Mouse (Mus musculus): ENCODE data around the gene Eif4a1. TPM values are rescaled to one million over a fixed set of nuclear protein-coding genes. Genes with fewer than 3 reads are reported as not detected.

The Eif4a1 gene
- polyA plus RNA-seq, 1 experiment from 2014 or later: 1,177 TPM

DNA sequence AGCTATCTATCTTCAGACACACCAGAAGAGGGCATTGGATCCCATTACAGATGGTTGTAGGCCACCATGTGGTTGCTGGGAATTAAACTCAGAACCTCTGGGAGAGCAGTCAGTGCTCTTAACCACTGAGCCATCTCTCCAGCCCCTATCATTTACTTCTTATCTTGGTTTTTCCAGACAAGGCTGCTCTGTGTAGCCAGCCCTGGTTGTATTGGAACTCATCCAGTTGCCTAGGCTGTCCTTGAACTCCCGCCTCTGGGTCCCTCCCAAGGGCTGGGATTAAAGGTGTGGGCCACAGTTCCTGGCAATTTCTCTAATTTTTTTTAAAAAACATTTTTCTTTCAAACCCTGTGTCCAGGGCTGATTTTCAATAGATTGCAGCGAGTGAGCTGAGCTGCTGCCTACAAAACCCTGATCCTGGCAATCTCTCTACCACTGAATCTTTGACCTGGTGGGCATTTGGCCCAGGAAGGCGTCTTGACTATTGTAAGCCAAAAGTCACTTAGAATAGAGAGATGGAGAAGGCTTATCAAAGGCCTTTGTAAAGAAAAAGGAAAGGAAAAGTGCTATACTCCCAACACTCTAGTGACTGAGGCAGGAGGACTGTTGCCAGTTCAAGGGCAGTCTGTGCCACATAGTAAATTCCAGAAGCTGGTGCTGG is 10.9 kb downstream of the Eif4a1 start:
- DNase-seq (ENCODE audit: low spot score) (no peak), ATAC-seq (no peak)
- WGBS: 77% methylated on average over 3 of the region's 3 CpGs
- H3K4me1 ChIP-seq (ENCODE audit: control insufficient read depth, insufficient read depth, low read length): peaks cover 9% of the 10 kb centered on the region; the same call in 1 of the 2 replicates
- peaks cover 56% of the 10 kb centered on the region for H3K36me3 ChIP-seq (ENCODE audit: control insufficient read depth, insufficient read depth, low read length)
- peak overlapping the region; percentile 96; the same call in 1 of the 2 replicates for H3K27ac ChIP-seq (ENCODE audit: low read depth, low read length)
- peak overlapping the region; percentile 49 for H3K4me3 ChIP-seq (ENCODE audit: low read depth, low read length)
- peak overlapping the region; percentile 66; the same call in 1 of the 2 replicates for H3K9ac ChIP-seq (ENCODE audit: low read length)
- H3K9me3 ChIP-seq (replicated peaks; ENCODE audit: control insufficient read depth, low read length): no peaks in the 10 kb centered on the region
- H3K27me3 ChIP-seq (replicated peaks; ENCODE audit: control insufficient read depth, insufficient read depth, low read length): no peaks in the 10 kb centered on the region
- H3K4me2 ChIP-seq (ENCODE audit: low read length): peak overlapping the region; percentile 59

DNA sequence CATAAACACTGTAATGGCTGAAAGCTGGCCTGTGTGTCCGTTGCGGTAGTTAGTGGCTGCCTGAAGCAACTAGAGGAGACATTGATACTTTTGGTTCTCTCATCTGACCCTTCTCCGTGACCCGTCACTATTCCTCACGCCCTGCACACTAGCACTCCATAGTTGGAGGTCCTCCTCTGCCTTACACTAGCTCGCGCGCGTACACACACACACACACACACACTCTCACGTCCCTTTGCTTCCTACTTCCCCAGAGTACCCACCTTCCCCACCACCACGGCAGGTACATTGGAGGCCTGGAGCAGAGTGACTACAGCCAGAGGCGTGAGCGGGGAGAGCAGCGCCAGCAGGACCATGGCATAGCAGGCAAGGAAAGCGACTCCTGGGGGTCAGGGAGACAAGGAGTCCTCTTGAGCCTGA is 14.8 kb downstream of the Eif4a1 start:
- ATAC-seq: no peak
- Histone ChIP-seq H3K4me2 (ENCODE audit: low read length) (no peak overlapping the region), H3K27ac (ENCODE audit: low read depth, low read length) (no peak overlapping the region), H3K27me3 (replicated peaks; ENCODE audit: control insufficient read depth, insufficient read depth, low read length) (no peaks in the 10 kb centered on the region), H3K9ac (ENCODE audit: low read length) (no peak overlapping the region), H3K9me3 (replicated peaks; ENCODE audit: control insufficient read depth, low read length) (no peaks in the 10 kb centered on the region), H3K4me3 (ENCODE audit: low read depth, low read length) (no peak overlapping the region), H3K4me1 (ENCODE audit: control insufficient read depth, insufficient read depth, low read length) (0 out of 2 replicates have a peak, but pooled peaks cover 4% of the 10 kb centered on the region), H3K36me3 (ENCODE audit: control insufficient read depth, insufficient read depth, low read length) (peaks cover 58% of the 10 kb centered on the region)
- WGBS: 85% methylated on average over 15 of the region's 15 CpGs
- DNase-seq (ENCODE audit: low spot score): no peak

DNA sequence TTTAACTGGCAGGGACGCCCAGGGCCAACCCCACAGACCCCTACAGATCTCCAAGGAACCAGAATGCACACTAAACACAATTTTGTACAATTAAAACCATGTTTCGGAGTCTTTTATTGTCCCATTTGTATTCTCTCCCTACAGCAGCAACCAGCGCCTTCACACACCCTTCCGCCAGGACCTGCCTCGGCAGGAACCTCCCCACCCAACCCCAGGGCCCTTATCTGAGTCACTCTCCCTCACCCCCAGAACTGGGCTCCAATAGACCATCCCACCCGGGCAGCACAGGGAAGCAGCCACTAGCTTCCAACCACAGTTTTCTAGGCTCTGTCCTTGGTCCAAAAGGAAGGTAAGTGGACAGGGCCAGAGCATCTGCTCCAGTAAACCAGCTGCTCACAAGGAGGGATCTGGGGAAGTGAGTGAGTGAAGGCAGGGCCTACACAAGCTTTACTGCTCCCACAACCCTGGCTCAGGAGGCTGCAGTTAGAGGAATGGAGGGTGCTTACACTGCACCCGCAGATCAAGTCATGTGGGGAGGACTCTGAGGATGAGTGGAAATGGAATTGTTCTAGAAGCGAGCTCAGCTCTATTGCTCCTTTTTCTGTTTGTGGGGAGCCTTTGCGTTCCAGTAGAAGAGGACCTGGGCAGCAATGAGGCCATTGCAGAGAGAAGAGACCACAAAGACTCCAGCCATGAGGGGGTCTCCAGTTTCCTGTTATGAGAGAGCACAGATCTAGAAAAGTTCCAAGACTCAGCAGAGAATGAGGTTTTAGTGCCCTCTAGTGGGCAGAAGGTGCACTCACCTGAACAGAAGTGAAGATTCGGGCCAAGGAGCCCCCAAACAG is 15.4 kb downstream of the Eif4a1 start:
- Histone ChIP-seq H3K4me3 (ENCODE audit: low read depth, low read length) (no peak overlapping the region), H3K4me1 (ENCODE audit: control insufficient read depth, insufficient read depth, low read length) (0 out of 2 replicates have a peak, but pooled peaks cover 4% of the 10 kb centered on the region), H3K9me3 (replicated peaks; ENCODE audit: control insufficient read depth, low read length) (no peaks in the 10 kb centered on the region), H3K36me3 (ENCODE audit: control insufficient read depth, insufficient read depth, low read length) (peaks cover 64% of the 10 kb centered on the region), H3K27me3 (replicated peaks; ENCODE audit: control insufficient read depth, insufficient read depth, low read length) (no peaks in the 10 kb centered on the region), H3K27ac (ENCODE audit: low read depth, low read length) (peak overlapping the region; percentile 39; the same call in 1 of the 2 replicates), H3K4me2 (ENCODE audit: low read length) (no peak overlapping the region), H3K9ac (ENCODE audit: low read length) (no peak overlapping the region)
- 81% methylated on average over 10 of the region's 10 CpGs for WGBS
- ATAC-seq: no peak
- peak; percentile 82 for DNase-seq (ENCODE audit: low spot score)

DNA sequence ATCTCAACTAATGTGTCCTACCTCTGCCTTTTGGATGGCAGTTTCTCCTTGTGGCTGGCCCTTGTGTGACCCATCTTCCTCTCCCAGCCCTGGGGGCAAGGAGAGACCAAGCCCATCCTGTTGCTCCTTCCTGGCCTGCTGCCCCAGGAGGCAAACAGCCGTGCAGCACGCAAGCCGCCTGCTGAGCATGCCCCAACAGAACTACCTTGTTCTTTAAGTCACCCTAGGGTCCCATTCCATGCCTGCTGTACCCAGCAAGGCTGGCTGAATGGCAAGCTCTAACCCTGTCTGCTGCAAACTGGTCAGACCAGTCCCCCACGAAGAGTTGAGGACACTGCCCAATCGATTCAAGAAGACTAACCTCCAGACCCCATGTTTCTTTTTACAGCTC is 16.2 kb downstream of the Eif4a1 start:
- Histone ChIP-seq H3K27ac (ENCODE audit: low read depth, low read length) (no peak overlapping the region), H3K4me3 (ENCODE audit: low read depth, low read length) (no peak overlapping the region), H3K4me2 (ENCODE audit: low read length) (no peak overlapping the region), H3K9me3 (replicated peaks; ENCODE audit: control insufficient read depth, low read length) (no peaks in the 10 kb centered on the region), H3K27me3 (replicated peaks; ENCODE audit: control insufficient read depth, insufficient read depth, low read length) (no peaks in the 10 kb centered on the region), H3K9ac (ENCODE audit: low read length) (no peak overlapping the region), H3K4me1 (ENCODE audit: control insufficient read depth, insufficient read depth, low read length) (no peaks in the 10 kb centered on the region), H3K36me3 (ENCODE audit: control insufficient read depth, insufficient read depth, low read length) (peaks cover 72% of the 10 kb centered on the region)
- DNase-seq (ENCODE audit: low spot score): no peak
- no peak for ATAC-seq
- WGBS: 85% methylated on average over 5 of the region's 5 CpGs

DNA sequence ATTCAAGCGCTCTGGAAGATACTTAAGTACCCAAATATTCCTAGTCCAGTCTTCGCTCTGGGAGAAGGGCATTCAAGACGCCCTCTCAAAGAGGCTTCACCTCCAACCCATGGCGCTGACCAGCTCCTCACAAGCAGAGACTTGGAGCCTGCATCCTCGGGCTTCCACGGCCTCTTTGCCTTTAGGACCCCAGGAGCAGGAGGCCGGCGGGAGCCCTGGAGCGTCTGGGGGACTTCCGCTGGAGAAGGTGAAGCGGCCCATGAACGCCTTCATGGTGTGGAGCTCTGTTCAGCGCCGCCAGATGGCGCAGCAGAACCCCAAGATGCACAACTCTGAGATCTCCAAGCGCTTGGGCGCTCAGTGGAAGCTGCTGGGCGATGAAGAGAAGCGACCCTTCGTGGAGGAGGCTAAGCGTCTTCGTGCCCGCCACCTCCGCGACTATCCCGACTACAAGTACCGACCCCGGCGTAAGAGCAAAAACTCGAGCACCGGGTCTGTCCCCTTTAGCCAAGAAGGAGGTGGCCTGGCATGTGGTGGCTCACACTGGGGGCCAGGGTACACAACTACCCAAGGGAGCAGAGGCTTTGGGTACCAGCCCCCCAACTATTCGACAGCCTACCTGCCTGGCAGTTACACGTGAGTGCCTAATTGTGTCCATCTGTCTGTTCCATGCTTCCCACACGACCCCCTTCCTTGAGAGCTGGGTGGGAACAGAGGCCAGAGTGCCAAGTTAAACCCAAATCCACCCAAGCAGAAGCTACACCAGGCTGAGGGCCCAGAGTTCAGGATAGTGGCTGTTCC is 16.8 kb downstream of the Eif4a1 start, which contains the start of gene Sox15:
TSS of gene Sox15 (plus strand) at position 51 of the 801 bp plus-strand sequence.
- 21% methylated on average over 34 of the region's 34 CpGs for WGBS
- H3K9ac ChIP-seq (ENCODE audit: low read length): peak within 1 kb of the TSS; percentile 21
- ATAC-seq: peak; percentile 85

DNA sequence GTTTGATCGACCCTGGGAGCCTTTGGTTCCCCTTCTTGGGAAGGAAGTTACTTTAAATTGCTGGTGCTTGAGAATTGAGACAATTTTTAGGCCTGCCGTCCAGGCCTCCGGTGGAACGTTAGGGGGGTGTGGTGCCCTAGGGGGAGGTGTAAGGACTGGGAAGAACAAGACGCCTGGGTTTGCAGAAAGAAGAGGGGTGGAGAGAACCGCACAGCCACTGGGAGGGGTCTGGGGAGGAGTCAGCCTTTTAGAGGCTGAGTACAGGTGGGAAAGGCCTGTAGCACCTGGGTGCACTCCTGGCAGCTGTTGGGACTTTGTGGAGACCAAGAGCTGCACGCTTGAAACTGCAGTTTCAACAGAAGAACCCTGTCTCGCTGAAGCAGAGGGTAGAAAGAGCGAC is 17.5 kb downstream of the Eif4a1 start:
- Histone ChIP-seq H3K4me2 (ENCODE audit: low read length) (no peak overlapping the region), H3K27ac (ENCODE audit: low read depth, low read length) (no peak overlapping the region), H3K9me3 (replicated peaks; ENCODE audit: control insufficient read depth, low read length) (no peaks in the 10 kb centered on the region), H3K36me3 (ENCODE audit: control insufficient read depth, insufficient read depth, low read length) (peaks cover 85% of the 10 kb centered on the region), H3K4me3 (ENCODE audit: low read depth, low read length) (no peak overlapping the region), H3K9ac (ENCODE audit: low read length) (no peak overlapping the region; the same call in 1 of the 2 replicates), H3K27me3 (replicated peaks; ENCODE audit: control insufficient read depth, insufficient read depth, low read length) (no peaks in the 10 kb centered on the region), H3K4me1 (ENCODE audit: control insufficient read depth, insufficient read depth, low read length) (no peaks in the 10 kb centered on the region)
- DNase-seq (ENCODE audit: low spot score) (no peak), ATAC-seq (no peak)
- whole genome bisulfite sequencing: 52% methylated on average over 9 of the region's 9 CpGs

More for the DNA sequence above, 16.8 kb downstream of the Eif4a1 start, which contains the start of gene Sox15:
- no peak within 1 kb of the TSS for H3K27ac ChIP-seq (ENCODE audit: low read depth, low read length)
- H3K9me3 ChIP-seq (replicated peaks; ENCODE audit: control insufficient read depth, low read length): no peaks in the 10 kb centered on the region
- no peaks in the 10 kb centered on the region for H3K4me1 ChIP-seq (ENCODE audit: control insufficient read depth, insufficient read depth, low read length)
- no peaks in the 10 kb centered on the region for H3K27me3 ChIP-seq (replicated peaks; ENCODE audit: control insufficient read depth, insufficient read depth, low read length)
- peaks cover 78% of the 10 kb centered on the region for H3K36me3 ChIP-seq (ENCODE audit: control insufficient read depth, insufficient read depth, low read length)
- no peak within 1 kb of the TSS for H3K4me3 ChIP-seq (ENCODE audit: low read depth, low read length)
- peak; percentile 84 for DNase-seq (ENCODE audit: low spot score)
- H3K4me2 ChIP-seq (ENCODE audit: low read length): no peak within 1 kb of the TSS

DNA sequence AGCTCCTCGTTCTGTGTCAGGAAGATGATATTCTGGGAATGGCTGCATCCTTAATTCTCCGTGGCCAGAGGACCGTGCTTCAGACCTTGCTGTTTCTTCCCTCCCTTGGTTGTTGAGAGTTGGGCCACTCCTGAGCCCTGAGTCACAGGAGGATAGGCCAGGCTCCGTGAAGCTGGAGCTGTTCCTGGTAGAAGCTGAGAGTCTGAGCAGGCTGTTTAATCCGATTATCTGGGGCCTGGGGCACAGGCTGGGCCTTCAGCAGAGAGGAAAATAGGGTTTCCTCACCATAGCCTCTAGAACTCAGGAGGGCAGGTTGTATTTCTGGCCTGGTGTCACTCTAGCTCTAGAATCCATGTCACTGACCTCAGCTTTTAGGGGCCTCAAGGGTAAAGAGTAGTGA is 18.8 kb downstream of the Eif4a1 start:
- H3K27me3 ChIP-seq (replicated peaks; ENCODE audit: control insufficient read depth, insufficient read depth, low read length): no peaks in the 10 kb centered on the region
- H3K4me3 ChIP-seq (ENCODE audit: low read depth, low read length): no peak overlapping the region
- WGBS: 65% methylated on average over 5 of the region's 5 CpGs
- no peak overlapping the region for H3K9ac ChIP-seq (ENCODE audit: low read length)
- H3K36me3 ChIP-seq (ENCODE audit: control insufficient read depth, insufficient read depth, low read length): peaks cover 90% of the 10 kb centered on the region
- ATAC-seq (no peak), DNase-seq (ENCODE audit: low spot score) (no peak)
- no peaks in the 10 kb centered on the region for H3K9me3 ChIP-seq (replicated peaks; ENCODE audit: control insufficient read depth, low read length)
- H3K4me2 ChIP-seq (ENCODE audit: low read length): no peak overlapping the region
- no peaks in the 10 kb centered on the region for H3K4me1 ChIP-seq (ENCODE audit: control insufficient read depth, insufficient read depth, low read length)
- H3K27ac ChIP-seq (ENCODE audit: low read depth, low read length): no peak overlapping the region

DNA sequence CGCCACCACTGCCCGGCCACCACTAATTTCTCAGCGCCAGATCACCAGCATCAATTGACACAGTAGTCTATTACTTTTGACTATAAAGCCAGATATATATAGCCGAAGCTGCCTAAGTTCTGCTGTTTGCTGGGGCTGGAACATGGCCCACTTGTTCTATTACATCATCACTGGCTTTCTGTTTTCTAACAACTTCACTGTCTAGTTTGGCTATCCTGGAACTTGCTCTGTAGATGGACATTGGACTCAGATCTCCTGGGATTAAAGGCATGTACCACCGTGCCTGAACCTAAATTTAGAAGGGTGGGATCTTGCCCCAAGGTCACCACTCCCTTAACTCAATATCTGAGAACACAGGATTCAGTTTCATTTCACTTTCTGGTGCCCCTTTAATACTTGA is 26.4 kb downstream of the Eif4a1 start:
- Histone ChIP-seq H3K4me3 (ENCODE audit: low read depth, low read length) (no peak overlapping the region), H3K27ac (ENCODE audit: low read depth, low read length) (no peak overlapping the region), H3K27me3 (replicated peaks; ENCODE audit: control insufficient read depth, insufficient read depth, low read length) (no peaks in the 10 kb centered on the region), H3K9ac (ENCODE audit: low read length) (no peak overlapping the region), H3K4me1 (ENCODE audit: control insufficient read depth, insufficient read depth, low read length) (no peaks in the 10 kb centered on the region), H3K36me3 (ENCODE audit: control insufficient read depth, insufficient read depth, low read length) (peaks cover 97% of the 10 kb centered on the region), H3K4me2 (ENCODE audit: low read length) (no peak overlapping the region), H3K9me3 (replicated peaks; ENCODE audit: control insufficient read depth, low read length) (no peaks in the 10 kb centered on the region)
- ATAC-seq: no peak
- 96% methylated on average over 5 of the region's 5 CpGs for WGBS
- DNase-seq (ENCODE audit: low spot score): no peak

Data from forebrain, embryonic 14.5 days (tissue).